Mouse (Mus musculus): ENCODE results near the gene Snx33.

- TF ChIP-seq POLR2A (IDR thresholded peaks at IDR 0.05; ENCODE audit: borderline replicate concordance, control insufficient read depth, low read depth, low read length) (no peak), CTCF (IDR thresholded peaks at IDR 0.05; ENCODE audit: control insufficient read depth, insufficient read depth, low read length) (no peak)
Observed at GRCm38 (mm10) chr9:56958689-56959088, 30.5 kb upstream of the Snx33 start.

Data from bone marrow, adult 2 months (tissue).